Mouse (Mus musculus) erythroblast, embryonic 14.5 days (primary cell): ENCODE results near the gene Ick.

Experiments used
- GATA1 ChIP-seq: IDR thresholded peaks from 2 replicates; pipeline ENCODE4 v1.6.1; 2012; ENCODE audit warnings: low read length, inconsistent platforms, mixed read lengths
- TAL1 ChIP-seq: IDR thresholded peaks from 3 replicates; pipeline ENCODE4 v1.6.1; 2012; ENCODE audit warnings: low read length, inconsistent platforms, mixed read lengths

DNA sequence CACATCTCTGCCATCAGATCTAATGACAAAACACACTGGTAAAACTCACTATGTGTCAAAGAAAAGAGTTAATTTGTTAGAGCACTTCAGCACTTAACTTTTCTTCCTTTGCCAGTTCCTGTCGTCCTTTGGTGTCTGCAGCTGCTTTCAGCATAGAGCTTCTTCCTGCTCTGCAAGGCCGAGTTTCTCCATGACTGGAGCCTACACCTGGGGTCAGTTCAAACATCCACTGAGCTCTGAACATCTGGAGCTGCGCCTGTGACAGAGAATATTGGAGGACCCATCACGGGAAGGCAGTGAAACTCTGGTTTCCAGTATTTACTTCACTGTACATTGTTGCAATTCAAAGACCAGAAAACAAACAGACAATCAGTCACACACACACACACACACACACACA lies 7.6 kb upstream of the Ick start:
- TF ChIP-seq TAL1 (no peak), GATA1 (no peak)
